22 mouse cellular contexts compared by ENCODE assay signal in genomic region chr12:39558491-39558890, GRCm38 (mm10).
DNase-seq lines count a peak whose midpoint lies in the region; ATAC-seq and TF ChIP-seq lines count a peak whose summit lies in the region.
"Had no signal": no experiment of that assay in that cellular context is flagged by ENCODE, and none has a peak within 500 bp of the region (broad histone marks: within the 10 kb centered on the region; RNA-seq: fewer than 3 reads in every experiment).

No protein-coding gene starts in this region.

- no peak for TF ChIP-seq POLR2A in CH12.LX (IDR thresholded peaks at IDR 0.05; ENCODE audit: low read depth, low read length)

- TF ChIP-seq CTCF in CH12.LX (conservative IDR thresholded peaks at IDR 0.05 in 1 of 2, IDR thresholded peaks at IDR 0.05 in 1 of 2; ENCODE audit: low read depth in 2 of 2, low read length in 2 of 2), result no peak
- TF ChIP-seq CTCF in gastrocnemius, adult 2 months (IDR thresholded peaks at IDR 0.05), result no peak

- no peak overlapping the region for H3K4me3 ChIP-seq in CH12.LX (replicated peaks in 1 of 3; ENCODE audit: low read depth in 2 of 3, low read length in 2 of 3, poor library complexity in 1 of 3)
- no peak overlapping the region for H3K4me3 ChIP-seq in kidney, embryonic 14.5 days (ENCODE audit: low read length)
- H3K4me3 ChIP-seq in gastrocnemius, adult 2 months, result no peak overlapping the region
- H3K4me3 ChIP-seq: embryonic facial prominence, embryonic 15.5 days; forebrain, embryonic 12.5 days; hindbrain, embryonic 13.5 days; limb, embryonic 13.5 days; neural tube, embryonic 15.5 days had no signal

- TF ChIP-seq EP300 in CH12.LX (IDR thresholded peaks at IDR 0.05; ENCODE audit: low read length), result no peak

- intact Hi-C loops in gastrocnemius, adult 2 months (cut with DNase I), result no loop called here

- no peak overlapping the region for H3K27ac ChIP-seq in CH12.LX (ENCODE audit: insufficient read depth, low read depth)
- H3K27ac ChIP-seq in kidney, embryonic 14.5 days (ENCODE audit: low read depth, low read length), result no peak overlapping the region
- H3K27ac ChIP-seq in gastrocnemius, adult 2 months, result no peak overlapping the region
- H3K27ac ChIP-seq: embryonic facial prominence, embryonic 15.5 days; forebrain, embryonic 12.5 days; hindbrain, embryonic 13.5 days; limb, embryonic 13.5 days; neural tube, embryonic 15.5 days had no signal

- dilution Hi-C loops in CH12.LX (cut with MboI; ENCODE audit: extremely low pct_ligation_motif_present, extremely low pct_unique_long_range_greater_than_20kb, low sequenced_read_pairs), result no loop called here

- in situ Hi-C loops in CH12.LX (cut with MboI; ENCODE audit: low pct_ligation_motif_present, low pct_unique_long_range_greater_than_20kb, low sequenced_read_pairs), result no loop called here

- DNase-seq in 3134 (ENCODE audit: extremely low read depth, insufficient read length, low spot score) (peak; percentile 1), CH12.LX (ENCODE audit: extremely low read depth) (peak; percentile 59), adipocyte (ENCODE audit: low spot score) (peak; percentile 6)
- DNase-seq in hindlimb bud, embryonic 11.5 days (ENCODE audit: extremely low spot score, low read depth, low spot score), result peak; percentile 26
- DNase-seq in gastrocnemius, adult 2 months, result no peak
- no peak for DNase-seq in B cell, adult 2 months
- DNase-seq: adrenal gland, adult 8-10 months; cerebellum, adult 8-10 months; gastrocnemius, postnatal 36 days; heart, postnatal 10 days; kidney, postnatal 10 days; lung, adult 18-20 months; lung, postnatal 4 days; retina, postnatal 1 day had no signal

- no peak overlapping the region for H3K9ac ChIP-seq in CH12.LX (ENCODE audit: insufficient read depth, low read depth)
- no peak overlapping the region for H3K9ac ChIP-seq in kidney, embryonic 14.5 days (ENCODE audit: low read depth, low read length)
- H3K9ac ChIP-seq: embryonic facial prominence, embryonic 15.5 days; forebrain, embryonic 12.5 days; hindbrain, embryonic 13.5 days; limb, embryonic 13.5 days; neural tube, embryonic 15.5 days had no signal

- H3K4me2 ChIP-seq in CH12.LX (ENCODE audit: insufficient read depth, low read depth, poor library complexity, severe bottlenecking), result no peak overlapping the region
- H3K4me2 ChIP-seq in kidney, embryonic 14.5 days (replicated peaks; ENCODE audit: low read depth, low read length), result no peak overlapping the region
- H3K4me2 ChIP-seq: embryonic facial prominence, embryonic 15.5 days; forebrain, embryonic 12.5 days; hindbrain, embryonic 13.5 days; limb, embryonic 13.5 days; midbrain, embryonic 11.5 days; neural tube, embryonic 15.5 days had no signal

- no peaks in the 10 kb centered on the region for H3K36me3 ChIP-seq in CH12.LX (replicated peaks in 1 of 2; ENCODE audit: control insufficient read depth in 1 of 2, insufficient read depth in 1 of 2, low read length in 1 of 2)
- H3K36me3 ChIP-seq in kidney, embryonic 14.5 days (ENCODE audit: control insufficient read depth, insufficient read depth, low read length), result no peaks in the 10 kb centered on the region
- H3K36me3 ChIP-seq: embryonic facial prominence, embryonic 15.5 days; forebrain, embryonic 12.5 days; hindbrain, embryonic 13.5 days; limb, embryonic 13.5 days; neural tube, embryonic 15.5 days had no signal

- no peaks in the 10 kb centered on the region for H3K9me3 ChIP-seq in CH12.LX (replicated peaks; ENCODE audit: low read length)
- H3K9me3 ChIP-seq in kidney, embryonic 14.5 days (ENCODE audit: control insufficient read depth, low read length), result no peaks in the 10 kb centered on the region
- H3K9me3 ChIP-seq: embryonic facial prominence, embryonic 15.5 days; forebrain, embryonic 12.5 days; hindbrain, embryonic 13.5 days; limb, embryonic 13.5 days; neural tube, embryonic 15.5 days had no signal

- H3K4me1 ChIP-seq in CH12.LX (ENCODE audit: control insufficient read depth in 1 of 2, insufficient read depth in 2 of 2), result peaks cover 4 to 22% of the 10 kb centered on the region in 2 experiments; a peak in 3 of 4 replicates
- no peaks in the 10 kb centered on the region for H3K4me1 ChIP-seq in kidney, embryonic 14.5 days (ENCODE audit: control insufficient read depth, insufficient read depth, low read length)
- H3K4me1 ChIP-seq: embryonic facial prominence, embryonic 15.5 days; forebrain, embryonic 12.5 days; hindbrain, embryonic 13.5 days; limb, embryonic 13.5 days; neural tube, embryonic 15.5 days had no signal

- TF ChIP-seq RAD21 in CH12.LX (IDR thresholded peaks at IDR 0.05; ENCODE audit: low read depth, low read length), result no peak

- no peak for ATAC-seq in kidney, embryonic 14.5 days (ENCODE audit: low FRiP score, low TSS enrichment)
- ATAC-seq: intestine, postnatal 0 days had no signal

- no peaks in the 10 kb centered on the region for H3K27me3 ChIP-seq in CH12.LX (replicated peaks)
- H3K27me3 ChIP-seq in kidney, embryonic 14.5 days (ENCODE audit: control insufficient read depth, insufficient read depth, low read length), result no peaks in the 10 kb centered on the region
- H3K27me3 ChIP-seq: embryonic facial prominence, embryonic 15.5 days; forebrain, embryonic 12.5 days; hindbrain, embryonic 13.5 days; limb, embryonic 13.5 days; neural tube, embryonic 15.5 days had no signal

- no peaks in the 10 kb centered on the region for H3K79me2 ChIP-seq in CH12.LX (replicated peaks; ENCODE audit: control insufficient read depth, extremely low read depth, insufficient read depth, poor library complexity, severe bottlenecking)

- 94% methylated on average over 3 of the region's 3 CpGs for WGBS in kidney, embryonic 14.5 days

TF ChIP-seq in CH12.LX, 34 proteins besides CTCF, POLR2A, EP300 and RAD21:
- no peak for TF ChIP-seq HCFC1 (IDR thresholded peaks at IDR 0.05; ENCODE audit: low read depth, low read length)

Comparison
In these comparisons a context has a peak if more than half of its experiments do, and no peak if none do; other contexts are left out.
1. DNase-seq: peak in 3134 (single experiment), CH12.LX (single experiment), adipocyte (single experiment) and hindlimb bud, embryonic 11.5 days (single experiment); none in gastrocnemius, adult 2 months (single experiment) and B cell, adult 2 months (0 of 2).